Mouse (Mus musculus) yolk sac, embryonic 10.5 days (tissue): ENCODE results near the gene Smim14.
"Not testable (repeated sequence)": the region's sequence is repeated elsewhere in the genome, so short reads cannot be mapped to it uniquely, and the experiment has no call there.

ENCODE experiments used
- DNase-seq: peaks from one replicate; pipeline ENCODE4 v3.0.0-alpha.2; 2017; ENCODE audit warnings: low spot score

Gene Smim14

DNA sequence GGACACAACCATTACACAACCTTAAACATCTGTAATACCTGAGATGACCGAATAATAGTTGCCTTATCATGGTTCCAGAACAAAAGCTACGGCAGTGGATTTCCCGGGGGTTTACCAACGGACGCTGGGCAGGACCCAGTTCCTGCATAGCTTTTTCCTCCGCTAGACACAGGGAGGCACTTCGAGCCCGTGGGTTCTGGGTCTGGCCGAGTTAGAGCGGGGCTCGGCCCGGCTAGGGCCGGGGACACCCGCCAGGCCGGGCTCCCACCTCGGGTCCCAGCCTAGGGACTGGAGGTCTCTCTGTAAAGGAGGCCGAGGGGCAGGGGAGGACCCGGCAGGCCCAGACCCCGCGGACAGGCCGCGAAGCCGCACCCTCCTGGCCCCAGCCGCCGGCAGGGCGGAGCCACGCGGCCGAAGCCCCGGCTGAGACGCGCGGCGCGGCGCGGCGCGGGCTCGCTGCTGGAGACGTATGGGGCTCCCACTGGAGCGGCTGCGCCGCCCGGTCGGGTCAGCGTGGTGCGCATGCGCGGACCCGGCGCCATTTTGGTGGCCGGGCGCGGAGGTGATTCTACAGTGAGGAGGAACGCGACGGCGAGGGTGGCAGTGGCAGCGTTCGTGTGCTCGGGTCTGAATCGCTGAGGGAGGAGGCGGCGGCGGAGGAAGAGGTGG, at the start of gene Smim14, which contains the start of gene Ube2k:
Gene Smim14, minus strand, starts transcription at position 434 of the 669 bp plus-strand sequence.
Gene Ube2k, plus strand, starts transcription at position 483 of the 669 bp plus-strand sequence.
- DNase-seq: peak; percentile 93

DNA sequence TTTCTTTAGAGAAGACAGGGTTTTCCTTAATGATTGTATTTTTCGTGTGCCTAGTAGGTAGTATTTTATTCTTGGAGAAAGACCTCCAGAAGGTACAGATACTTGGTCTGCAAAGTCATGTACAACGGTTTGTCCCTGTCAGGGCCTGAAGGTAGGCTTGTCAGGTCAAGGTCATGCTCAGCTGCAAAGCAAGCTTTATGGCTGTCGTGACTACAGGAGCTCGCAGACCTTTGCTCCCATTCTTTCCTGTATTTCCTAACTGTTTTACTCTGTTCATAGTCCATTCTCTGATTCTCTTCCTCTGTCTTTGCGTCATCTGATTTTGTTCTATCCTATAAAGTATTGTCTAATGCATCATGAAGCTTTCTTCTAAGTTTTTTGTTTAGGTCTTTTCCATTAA, 49.3 kb upstream of the Smim14 start:
- DNase-seq: no peak

DNA sequence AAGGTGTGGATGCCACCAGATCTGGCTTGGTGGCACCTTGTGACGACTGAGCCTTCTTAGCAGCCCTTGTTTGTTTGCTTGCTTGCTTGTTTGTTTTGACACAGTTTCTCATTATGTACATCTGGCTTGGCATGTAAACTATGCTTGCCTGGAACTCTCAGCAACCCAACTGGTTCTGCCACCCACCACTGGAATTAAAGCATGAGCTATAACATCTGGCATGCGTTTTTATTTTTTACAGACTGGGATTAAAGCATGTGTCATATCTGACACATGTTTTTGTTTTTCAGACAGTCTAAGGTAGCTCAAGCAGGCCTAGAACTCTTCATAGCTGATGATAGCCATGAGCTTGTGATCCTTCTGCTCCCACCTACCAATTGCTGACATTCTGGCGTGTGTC, 41.6 kb upstream of the Smim14 start:
- DNase-seq: no peak

DNA sequence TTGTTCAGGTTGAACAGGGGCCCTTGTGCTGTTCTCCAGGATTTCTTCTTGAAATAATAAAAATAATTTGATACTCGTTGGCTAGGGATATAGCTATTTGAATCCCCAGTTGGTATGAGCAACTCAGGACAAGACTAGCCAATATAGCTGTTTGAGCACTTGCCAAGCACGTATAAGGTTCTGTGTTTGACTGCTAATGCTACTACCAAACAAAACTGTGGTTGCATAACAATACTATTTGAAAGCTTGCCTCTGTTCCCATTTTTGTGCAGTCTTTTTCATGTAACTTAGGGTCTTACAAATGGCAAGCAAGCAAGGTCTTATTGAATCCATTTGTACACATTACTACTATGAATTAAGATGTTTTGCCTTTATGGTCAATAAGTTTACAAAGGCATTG, 38.9 kb upstream of the Smim14 start:
- DNase-seq: no peak

DNA sequence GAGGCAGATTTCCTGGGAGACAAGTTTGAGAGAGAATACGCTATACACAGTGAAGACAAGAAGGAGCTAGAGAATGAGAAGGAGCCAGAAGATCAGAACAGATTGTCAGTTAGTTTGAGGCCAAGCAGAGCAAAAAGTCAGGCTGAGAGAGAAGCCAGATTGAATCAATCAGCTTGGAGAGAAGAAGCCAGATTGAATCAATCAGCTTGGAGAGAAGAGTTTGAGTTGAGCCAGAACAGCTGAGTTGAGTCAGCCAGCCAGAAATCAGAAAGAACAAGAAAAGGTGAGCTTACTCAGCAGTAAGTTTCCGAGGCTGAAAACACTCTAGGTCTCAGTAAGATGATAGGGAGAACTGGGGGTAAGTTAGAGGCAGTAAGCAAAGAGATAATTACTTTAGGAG, 37.9 kb upstream of the Smim14 start:
- no peak for DNase-seq

DNA sequence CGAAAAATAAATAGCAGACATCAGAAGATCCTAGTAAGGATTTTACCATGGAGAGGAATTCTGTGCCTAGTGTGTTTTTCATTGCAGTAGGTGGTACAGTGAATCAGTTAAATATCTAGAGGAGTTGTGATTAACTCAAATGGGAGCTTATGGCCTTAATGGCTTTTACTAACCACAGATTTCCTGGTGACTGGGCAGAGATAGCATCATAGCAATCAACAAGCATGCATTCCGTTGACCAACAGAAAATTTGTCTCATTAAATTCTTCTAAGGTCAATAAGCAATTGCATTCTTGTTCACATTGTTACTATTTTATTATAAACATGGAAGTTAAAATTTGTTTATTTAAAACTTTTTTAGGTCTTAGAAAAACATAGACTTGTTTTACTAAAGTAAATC, 28.5 kb upstream of the Smim14 start:
- DNase-seq: no peak

DNA sequence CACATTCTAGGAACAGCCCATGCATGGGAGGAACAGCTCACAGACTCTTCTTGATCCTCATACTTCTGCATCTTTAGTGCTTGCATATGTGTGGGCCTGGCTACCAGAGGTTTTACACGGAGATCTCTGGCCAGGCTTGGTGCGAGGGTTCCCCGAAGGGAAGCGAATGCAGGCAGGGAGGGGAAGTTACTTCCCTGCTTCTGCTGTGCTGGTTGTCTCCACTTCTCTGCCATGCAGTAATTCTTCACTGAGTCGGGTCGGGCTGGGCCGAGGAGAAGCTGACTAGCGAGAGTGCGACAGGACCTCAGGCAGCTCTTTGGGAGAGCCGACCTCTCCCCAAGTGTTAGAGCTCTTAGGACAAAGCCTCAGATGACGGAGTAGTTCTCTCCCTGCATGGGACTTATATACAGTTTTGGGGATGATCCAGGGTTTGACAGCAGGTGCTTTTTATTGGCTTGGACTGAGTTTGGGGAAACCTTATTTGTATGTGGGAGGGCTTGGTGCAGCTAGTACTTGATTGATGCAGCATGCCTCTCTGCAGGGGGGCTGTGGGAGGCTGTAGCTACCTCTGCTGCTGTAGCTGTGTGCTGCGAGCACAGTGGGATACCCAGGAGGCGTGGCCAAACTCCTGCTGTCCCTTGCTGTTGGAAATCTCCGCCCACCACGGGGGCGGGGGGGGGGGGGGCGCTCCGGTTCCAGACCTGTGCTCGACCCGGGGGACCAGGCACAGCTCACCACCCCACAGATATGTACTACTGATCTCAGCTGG, 24.3 kb upstream of the Smim14 start:
- DNase-seq: no peak

DNA sequence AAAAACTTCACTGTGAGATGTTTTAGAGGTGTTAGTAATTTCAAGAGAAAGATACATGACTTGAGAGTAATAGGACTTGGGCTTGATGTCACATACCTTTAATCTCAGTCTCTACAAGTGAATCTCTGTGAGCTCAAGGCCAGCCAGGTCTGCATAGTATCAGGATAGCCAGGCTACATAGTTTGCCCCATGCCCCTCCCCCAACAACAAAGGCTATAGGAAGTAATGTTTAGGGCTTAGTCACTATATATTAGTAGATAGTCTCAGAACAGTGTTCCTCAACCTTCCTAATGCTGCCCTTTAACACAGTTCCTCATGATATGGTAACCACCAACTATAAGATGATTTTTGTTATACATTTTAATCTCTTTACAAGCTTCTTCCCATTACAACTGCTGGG, 20.1 kb upstream of the Smim14 start:
- DNase-seq: no peak

DNA sequence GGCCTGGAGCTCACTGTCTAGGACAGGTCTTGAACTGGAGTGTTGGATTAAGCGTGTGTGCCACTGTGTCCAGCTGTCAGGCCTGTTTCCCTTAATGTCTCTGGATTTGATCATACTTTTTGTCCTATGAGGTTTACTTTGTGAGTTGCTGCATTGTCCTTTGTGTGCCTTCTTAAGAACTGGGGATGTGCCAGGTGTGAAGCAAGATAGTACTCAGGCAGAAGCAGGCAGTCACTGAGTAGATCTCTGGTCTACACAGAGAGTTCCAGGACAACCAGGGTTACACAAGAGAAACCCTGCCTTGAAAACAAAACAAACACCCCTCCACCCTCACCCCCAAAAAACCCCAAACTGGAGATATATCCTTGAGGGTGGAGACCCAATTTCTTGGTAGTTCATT, 12.7 kb upstream of the Smim14 start:
- DNase-seq: no peak

DNA sequence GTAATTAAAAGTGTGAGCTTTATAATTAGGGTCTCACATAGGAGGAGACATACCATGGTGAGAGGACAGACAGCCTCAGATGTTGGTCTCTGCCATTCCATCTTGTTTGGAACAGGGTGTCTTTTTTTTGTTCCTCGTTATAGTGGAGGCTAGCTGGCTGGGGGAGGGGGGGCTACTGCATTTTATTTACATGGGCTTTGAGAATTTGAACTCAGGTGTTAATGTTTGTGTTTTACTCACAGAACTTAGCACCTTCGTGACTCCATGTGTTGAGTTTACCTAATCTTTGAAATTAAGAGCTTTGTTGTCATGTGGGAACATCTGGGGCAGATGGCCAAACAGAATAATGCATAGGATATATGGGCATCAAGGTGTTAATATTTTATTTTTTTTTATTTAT, 7.6 kb upstream of the Smim14 start:
- no peak for DNase-seq

DNA sequence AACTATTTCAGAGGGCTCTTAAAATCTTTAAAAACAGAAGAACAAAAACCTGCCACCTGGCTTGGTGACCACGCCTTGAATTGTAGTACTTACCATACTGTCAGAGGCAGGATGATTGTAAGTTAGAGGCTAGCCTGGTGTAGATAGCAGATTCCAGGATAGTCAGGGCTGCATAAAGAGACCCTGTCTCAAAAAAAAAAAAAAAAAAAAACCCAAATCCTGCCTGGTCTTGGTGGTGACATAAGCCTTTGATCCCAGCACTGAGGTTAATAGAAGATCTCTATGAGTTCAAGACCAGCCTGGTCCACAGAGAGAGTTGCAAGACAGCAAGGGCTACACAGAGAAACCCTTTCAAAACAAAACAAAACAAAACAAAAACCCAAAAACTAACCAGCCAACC, 6.5 kb upstream of the Smim14 start:
- no peak for DNase-seq

DNA sequence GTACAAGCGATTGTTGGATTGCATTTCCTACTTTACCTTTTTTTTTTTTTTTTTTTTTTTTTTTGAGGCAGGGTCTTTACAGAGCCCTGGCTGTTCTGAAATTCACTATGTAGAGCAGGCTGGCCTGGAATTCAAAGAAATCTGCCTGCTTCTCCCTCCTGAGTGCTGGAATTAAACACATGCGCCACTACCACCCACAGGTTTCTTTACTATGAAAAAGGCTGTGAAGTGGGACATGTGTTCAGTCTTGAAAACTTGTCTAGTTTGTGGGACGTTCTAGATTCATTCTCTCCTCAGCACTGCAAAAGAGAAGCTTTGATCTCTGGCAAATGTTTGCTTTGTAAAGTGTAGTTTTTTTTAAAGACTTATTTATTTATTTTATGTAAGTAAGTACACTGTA, 4.9 kb upstream of the Smim14 start:
- DNase-seq: no peak

DNA sequence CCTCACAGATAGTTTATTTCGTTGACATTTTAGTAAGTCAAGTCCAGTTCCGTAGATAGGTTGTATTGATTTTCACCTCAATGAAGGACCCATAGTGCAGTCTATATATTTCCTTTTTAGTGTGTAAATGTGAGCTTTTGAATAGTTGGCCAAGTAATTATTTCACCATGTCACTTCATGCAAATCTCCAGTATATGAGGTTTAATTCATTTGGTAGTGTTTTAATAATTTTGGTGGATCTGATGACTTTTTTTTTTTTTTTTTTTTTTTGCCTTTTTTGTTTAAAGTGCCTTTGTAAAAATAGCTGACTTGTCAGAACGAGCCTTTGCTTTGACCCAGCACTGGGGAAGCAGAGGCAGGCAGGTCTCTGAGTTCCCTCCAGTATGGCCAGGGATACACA, 2.8 kb upstream of the Smim14 start:
- DNase-seq: no peak

DNA sequence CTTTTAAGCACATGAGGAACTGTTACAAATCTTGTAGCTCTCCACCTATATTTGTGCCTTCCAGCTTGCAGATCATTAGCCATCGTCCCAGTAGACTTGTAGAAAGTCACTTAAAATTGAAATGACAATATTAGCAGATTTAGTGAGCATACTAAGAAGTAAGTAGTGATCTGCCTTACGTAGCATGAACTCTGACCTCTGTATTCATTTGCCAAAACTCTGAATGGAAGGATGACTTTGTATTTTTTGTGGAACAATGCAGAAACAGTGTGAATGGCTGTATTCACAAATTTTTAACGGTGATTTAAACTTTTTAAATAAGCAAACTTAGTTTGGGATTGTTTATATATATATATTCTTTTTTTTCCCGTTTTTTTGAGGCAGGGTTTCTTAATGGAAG, 1.8 kb upstream of the Smim14 start:
- DNase-seq: no peak

DNA sequence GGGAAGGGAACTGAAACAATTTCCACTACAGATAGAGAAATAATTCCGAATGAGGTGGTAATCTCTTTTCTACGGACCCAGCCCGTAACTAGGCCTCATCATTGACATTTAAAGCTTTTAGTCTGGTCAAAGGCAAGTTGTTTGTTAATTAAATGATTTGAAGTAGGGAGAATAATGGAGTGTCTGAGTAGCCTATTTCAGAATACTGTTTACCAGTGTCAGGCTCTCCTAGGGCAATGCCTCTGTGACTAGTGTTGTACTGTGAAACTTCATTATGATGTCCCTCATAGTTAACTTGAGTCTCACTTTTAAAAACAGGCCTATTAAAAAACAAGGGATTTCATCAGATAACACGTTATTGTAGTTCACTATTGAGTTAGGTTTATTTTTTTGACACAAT, 1.1 kb upstream of the Smim14 start:
- no peak for DNase-seq

DNA sequence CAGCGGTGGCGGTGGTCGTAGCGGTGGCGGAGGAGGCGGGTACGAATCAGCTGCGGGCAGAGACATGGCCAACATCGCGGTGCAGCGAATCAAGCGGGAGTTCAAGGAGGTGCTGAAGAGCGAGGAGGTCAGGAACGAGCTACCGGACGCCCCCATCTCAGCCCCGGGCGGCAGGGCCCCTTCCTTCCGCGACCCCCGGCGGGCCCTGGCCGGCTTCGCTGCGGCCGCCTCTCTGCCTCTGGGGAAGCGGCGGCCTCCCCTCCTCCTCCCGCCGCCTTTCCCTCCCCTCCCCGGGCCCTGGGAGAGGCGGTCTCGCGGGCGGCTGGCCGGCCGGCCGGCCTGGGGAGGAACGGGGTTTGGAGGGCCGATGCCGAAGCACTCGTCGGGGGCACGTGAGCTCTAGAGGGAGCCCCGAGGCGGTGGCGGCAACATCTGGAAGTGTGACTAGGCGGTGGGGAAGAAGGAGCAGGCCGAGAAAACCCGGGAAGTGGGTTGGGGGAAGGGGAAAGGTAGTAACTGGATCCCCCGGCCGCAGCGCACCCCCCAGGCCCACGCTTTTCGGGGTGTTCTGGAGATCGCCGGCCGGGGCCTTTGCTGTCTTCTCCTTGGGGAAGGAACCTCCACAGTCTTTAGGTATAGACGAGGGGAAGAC, 562 bp upstream of the Smim14 start:
- DNase-seq: peak; percentile 71

DNA sequence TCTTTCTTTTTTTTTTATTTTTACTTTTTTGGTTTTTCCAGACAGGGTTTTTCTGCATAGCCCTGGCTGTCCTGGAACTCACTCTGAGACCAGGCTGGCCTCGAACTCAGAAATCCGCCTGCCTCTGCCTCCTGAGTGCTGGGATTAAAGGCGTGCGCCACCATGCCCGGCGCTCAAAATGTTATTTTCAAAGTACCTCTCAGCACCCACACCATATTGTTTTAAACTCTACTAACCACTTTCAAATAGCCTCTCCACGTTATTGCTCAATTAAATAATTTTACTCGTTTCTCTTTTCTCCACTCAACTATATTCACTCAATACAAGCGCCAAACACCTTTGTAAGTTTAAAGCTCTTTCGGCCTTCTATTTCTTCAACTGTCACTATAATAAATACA, 917 bp downstream of the Smim14 start:
- not testable (repeated sequence) for DNase-seq

DNA sequence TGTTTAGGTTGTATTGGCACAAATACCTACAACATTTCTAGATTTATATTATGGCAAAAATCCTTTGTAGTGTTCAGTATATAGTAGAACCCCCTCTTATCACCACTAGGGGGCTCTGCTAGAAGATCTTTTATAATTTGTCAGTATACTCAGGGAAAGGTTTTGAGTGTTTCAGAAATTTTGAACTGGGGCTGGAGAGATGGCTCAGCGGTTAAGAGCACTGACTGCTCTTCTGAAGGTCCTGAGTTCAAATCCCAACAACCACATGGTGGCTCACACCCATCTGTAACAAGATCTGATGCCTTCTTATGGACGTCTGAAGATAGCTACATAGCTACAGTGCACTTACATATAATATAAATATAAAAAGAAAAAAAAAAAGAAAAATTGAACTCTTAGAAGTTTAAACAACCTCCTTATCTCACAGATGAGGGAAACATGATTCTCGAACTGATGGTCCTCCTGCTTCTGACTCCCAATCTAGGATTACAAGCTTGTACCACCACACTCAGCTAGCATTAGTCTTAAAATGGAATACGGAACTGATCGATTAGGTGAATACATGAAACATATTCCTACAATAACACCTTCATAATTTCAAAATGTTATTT, 1.4 kb downstream of the Smim14 start:
- DNase-seq: no peak

DNA sequence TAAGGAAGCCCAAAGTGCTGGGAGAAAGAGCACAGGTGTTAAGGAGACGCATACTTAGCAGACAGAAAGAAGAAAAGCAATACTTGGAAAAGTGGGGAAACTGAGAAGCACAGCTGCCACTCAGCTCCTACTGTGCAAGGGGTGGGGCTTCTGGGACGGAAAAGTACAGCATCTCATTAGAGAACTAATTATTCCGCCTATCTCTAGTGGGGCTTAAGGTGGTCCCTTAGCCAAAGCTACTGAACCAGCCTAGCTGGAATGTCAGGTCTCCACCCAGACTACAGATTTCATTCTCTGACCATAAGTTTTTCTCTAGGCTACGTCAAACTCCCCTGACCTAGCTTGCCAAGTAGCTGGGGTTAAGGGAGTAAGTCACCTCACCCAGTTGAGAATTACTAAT, 2.5 kb downstream of the Smim14 start:
- no peak for DNase-seq

DNA sequence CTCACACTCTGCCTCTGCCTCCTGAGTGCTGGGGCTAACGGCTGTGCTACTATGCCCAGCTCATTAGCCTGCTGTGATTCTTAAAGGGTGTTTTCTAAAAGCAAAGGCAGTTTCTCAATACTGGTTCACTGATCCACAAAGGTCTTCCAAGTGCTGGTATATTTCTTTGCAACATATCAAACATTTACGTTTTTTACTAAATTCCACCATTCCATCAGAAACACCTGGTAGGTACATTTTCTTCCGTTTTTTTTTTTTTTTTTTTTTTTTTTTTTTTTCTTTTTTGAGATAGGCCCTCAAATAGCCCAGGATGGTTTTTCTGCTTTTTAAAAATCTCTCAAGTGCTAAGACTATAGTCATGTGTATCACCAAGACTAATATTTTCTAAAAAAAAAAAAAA, 5.7 kb downstream of the Smim14 start:
- DNase-seq: no peak

DNA sequence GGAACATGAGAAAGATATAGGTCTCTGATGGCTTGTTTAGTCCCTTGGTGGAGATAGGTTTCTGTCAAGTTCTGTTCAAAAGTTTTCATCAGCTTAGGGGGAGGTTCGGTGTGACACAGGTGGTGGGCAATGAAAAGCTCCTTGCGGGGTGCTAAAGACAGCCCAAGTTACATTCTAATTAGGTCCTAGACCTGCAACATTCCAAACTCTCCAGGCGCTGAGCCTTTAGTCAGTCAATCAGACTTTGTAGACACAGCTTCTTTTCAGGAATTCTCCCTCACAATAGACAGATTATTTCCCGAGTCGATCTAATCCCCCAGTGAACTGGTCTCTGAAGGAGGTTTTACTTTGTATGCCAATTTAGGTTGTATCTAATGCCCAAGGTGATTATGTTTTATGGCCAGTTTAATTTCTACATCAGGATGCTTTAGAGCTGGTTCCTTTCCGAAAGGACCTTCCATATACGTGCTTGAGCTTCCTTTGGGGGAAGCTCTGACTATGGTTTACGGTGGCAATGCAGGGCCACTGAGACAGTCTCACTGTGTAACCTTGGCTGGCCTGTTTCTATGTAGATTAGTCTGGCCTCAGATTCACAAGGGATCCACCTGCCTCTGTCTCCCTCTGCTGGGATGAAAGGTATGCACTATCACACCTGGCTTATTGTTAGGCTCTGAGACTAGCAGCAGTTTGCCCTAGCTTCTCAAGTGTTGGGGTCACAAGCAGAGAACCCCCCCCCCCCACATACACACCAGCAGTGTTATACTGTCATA, 11.1 kb downstream of the Smim14 start:
- no peak for DNase-seq

DNA sequence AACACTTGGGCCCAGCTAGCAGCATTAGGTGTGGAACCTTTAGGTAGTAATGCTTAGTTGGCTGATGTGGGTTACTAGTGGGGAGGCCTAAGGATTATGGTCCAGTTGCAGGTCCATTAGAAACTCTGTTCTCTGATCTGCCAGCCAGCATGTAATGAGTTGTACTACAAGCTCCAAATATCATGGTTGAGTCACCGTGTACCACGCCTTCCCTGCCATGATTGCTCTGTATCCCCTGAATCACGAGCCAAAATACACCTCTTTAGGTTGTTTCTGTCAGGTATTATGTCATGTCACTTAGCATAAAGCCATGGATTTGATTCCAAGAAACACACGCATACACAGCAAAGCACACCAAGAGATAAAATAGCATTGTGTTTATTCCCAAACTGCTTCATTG, 12.2 kb downstream of the Smim14 start:
- no peak for DNase-seq
